In the genomic region with DNA sequence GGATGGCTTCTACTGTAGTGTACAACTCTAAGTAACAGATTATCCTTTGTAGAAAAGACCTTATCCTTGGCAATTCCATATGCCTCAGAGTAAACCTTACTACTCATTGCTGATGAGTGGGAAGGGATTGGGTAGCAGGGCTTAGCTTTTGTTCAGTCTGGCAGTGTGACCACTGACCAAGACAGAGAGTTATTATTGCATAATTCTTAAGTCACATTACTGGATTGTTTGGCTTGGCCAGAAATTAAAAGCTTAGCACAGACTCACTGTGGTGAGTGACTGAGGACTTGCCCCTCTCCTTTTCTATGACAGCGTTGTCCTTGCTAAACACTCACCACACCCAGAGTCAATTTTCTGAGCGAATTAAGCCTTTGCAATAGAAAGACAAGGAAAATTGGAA, we compare ENCODE assay signal across 21 mouse cellular contexts.
DNase-seq lines count a peak whose midpoint lies in the region; ATAC-seq and TF ChIP-seq lines count a peak whose summit lies in the region.
"Had no signal": no experiment of that assay in that cellular context is flagged by ENCODE, and none has a peak within 500 bp of the region (broad histone marks: within the 10 kb centered on the region; RNA-seq: fewer than 3 reads in every experiment).

No protein-coding gene starts in this region.

- intact Hi-C loops in heart, postnatal 10 days (cut with DNase I), result no loop called here
- intact Hi-C loops in heart, postnatal 25 days (cut with DNase I), result no loop called here

- WGBS in midbrain, embryonic 16.5 days, result 89% methylated on average over 2 of the region's 2 CpGs
- 81% methylated on average over 2 of the region's 2 CpGs for WGBS in intestine, embryonic 16.5 days

- DNase-seq in adrenal gland, adult 2 months, result peak; percentile 30
- DNase-seq in adrenal gland, postnatal 10 days, result no peak
- peak; percentile 6 to 16 for DNase-seq in heart, postnatal 10 days
- DNase-seq in heart, postnatal 25 days (ENCODE audit: low spot score), result no peak
- peak; percentile 59 for DNase-seq in gonadal fat pad, adult 2 months (ENCODE audit: low read depth)
- DNase-seq: adrenal gland, postnatal 14 days; cerebellum, adult 2 months; cerebellum, postnatal 25 days; kidney, adult 2 months; kidney, postnatal 10 days; thymus, adult 18-20 months; thymus, postnatal 4 days had no signal

- H3K4me2 ChIP-seq in midbrain, embryonic 16.5 days (ENCODE audit: low read length), result no peak overlapping the region
- no peak overlapping the region for H3K4me2 ChIP-seq in intestine, embryonic 16.5 days (ENCODE audit: low read depth, low read length)
- H3K4me2 ChIP-seq: embryonic facial prominence, embryonic 12.5 days; forebrain, embryonic 13.5 days; hindbrain, embryonic 13.5 days; liver, embryonic 11.5 days; neural tube, embryonic 15.5 days had no signal

- H3K27me3 ChIP-seq in C2C12 (ENCODE audit: control insufficient read depth, insufficient read depth, insufficient read length), result no peaks in the 10 kb centered on the region
- H3K27me3 ChIP-seq in midbrain, embryonic 16.5 days (ENCODE audit: control insufficient read depth, insufficient read depth, low read depth, low read length), result no peaks in the 10 kb centered on the region
- H3K27me3 ChIP-seq in intestine, embryonic 16.5 days (replicated peaks; ENCODE audit: control insufficient read depth, insufficient read depth, low read length), result no peaks in the 10 kb centered on the region
- H3K27me3 ChIP-seq: embryonic facial prominence, embryonic 12.5 days; forebrain, embryonic 13.5 days; hindbrain, embryonic 13.5 days; neural tube, embryonic 15.5 days had no signal

- no peak overlapping the region for H3ac ChIP-seq in C2C12 (ENCODE audit: control insufficient read depth, insufficient read length, low read depth)

- H3K9ac ChIP-seq in midbrain, embryonic 16.5 days (ENCODE audit: low read depth, low read length), result no peak overlapping the region
- no peak overlapping the region for H3K9ac ChIP-seq in intestine, embryonic 16.5 days (ENCODE audit: low read depth, low read length)
- H3K9ac ChIP-seq: embryonic facial prominence, embryonic 12.5 days; forebrain, embryonic 13.5 days; hindbrain, embryonic 13.5 days; neural tube, embryonic 15.5 days had no signal

- peaks cover 3% of the 10 kb centered on the region for H3K9me3 ChIP-seq in midbrain, embryonic 16.5 days (replicated peaks; ENCODE audit: control insufficient read depth, low read length, poor library complexity, severe bottlenecking)
- H3K9me3 ChIP-seq in intestine, embryonic 16.5 days (ENCODE audit: control insufficient read depth, low read length), result peaks cover 7% of the 10 kb centered on the region
- H3K9me3 ChIP-seq: embryonic facial prominence, embryonic 12.5 days; forebrain, embryonic 13.5 days; hindbrain, embryonic 13.5 days; neural tube, embryonic 15.5 days had no signal

- no peak for TF ChIP-seq CTCF in C2C12 (IDR thresholded peaks at IDR 0.05; ENCODE audit: control insufficient read depth, insufficient read depth, insufficient read length)

- no peaks in the 10 kb centered on the region for H3K79me2 ChIP-seq in C2C12 (ENCODE audit: control insufficient read depth, insufficient read depth)

- H3K79me3 ChIP-seq in C2C12 (ENCODE audit: low read depth), result no peaks in the 10 kb centered on the region

- no peaks in the 10 kb centered on the region; the same call in 1 of the 2 replicates for H3K4me1 ChIP-seq in midbrain, embryonic 16.5 days (ENCODE audit: control insufficient read depth, insufficient read depth, low read length)
- no peaks in the 10 kb centered on the region for H3K4me1 ChIP-seq in intestine, embryonic 16.5 days (ENCODE audit: control insufficient read depth, insufficient read depth, low read length)
- H3K4me1 ChIP-seq: forebrain, embryonic 13.5 days; midbrain, embryonic 10.5 days; neural tube, embryonic 15.5 days had no signal

- H3K27ac ChIP-seq in midbrain, embryonic 16.5 days (ENCODE audit: low read length), result no peak overlapping the region
- H3K27ac ChIP-seq in intestine, embryonic 16.5 days (ENCODE audit: low read length), result no peak overlapping the region
- H3K27ac ChIP-seq: embryonic facial prominence, embryonic 12.5 days; forebrain, embryonic 13.5 days; hindbrain, embryonic 13.5 days; midbrain, embryonic 10.5 days; neural tube, embryonic 15.5 days had no signal

- ATAC-seq in midbrain, embryonic 16.5 days, result no peak
- ATAC-seq in intestine, embryonic 16.5 days, result no peak
- ATAC-seq: forebrain, embryonic 13.5 days had no signal

- H3K4me3 ChIP-seq in C2C12 (ENCODE audit: insufficient read depth, poor library complexity, severe bottlenecking), result no peak overlapping the region
- H3K4me3 ChIP-seq in midbrain, embryonic 16.5 days (ENCODE audit: low read depth, low read length), result no peak overlapping the region
- no peak overlapping the region for H3K4me3 ChIP-seq in intestine, embryonic 16.5 days (ENCODE audit: low read length)
- H3K4me3 ChIP-seq: embryonic facial prominence, embryonic 12.5 days; forebrain, embryonic 13.5 days; hindbrain, embryonic 13.5 days; midbrain, embryonic 10.5 days; neural tube, embryonic 15.5 days had no signal

- H3K36me3 ChIP-seq in C2C12 (ENCODE audit: control insufficient read depth, insufficient read depth), result no peaks in the 10 kb centered on the region
- no peaks in the 10 kb centered on the region for H3K36me3 ChIP-seq in midbrain, embryonic 16.5 days (ENCODE audit: control insufficient read depth, insufficient read depth, low read length)
- no peaks in the 10 kb centered on the region for H3K36me3 ChIP-seq in intestine, embryonic 16.5 days (ENCODE audit: control insufficient read depth, insufficient read depth, low read length)
- H3K36me3 ChIP-seq: embryonic facial prominence, embryonic 12.5 days; hindbrain, embryonic 13.5 days; midbrain, embryonic 10.5 days; neural tube, embryonic 15.5 days had no signal

TF ChIP-seq in C2C12, 6 proteins besides CTCF, POLR2A, EP300 and RAD21:
- TF ChIP-seq MYOD1 (IDR thresholded peaks at IDR 0.05; ENCODE audit: control insufficient read depth, insufficient read length, low read depth) (no peak), CEBPB (IDR thresholded peaks at IDR 0.05; ENCODE audit: low read depth) (peak; percentile 27)

Comparison
In these comparisons a context has a peak if more than half of its experiments do, and no peak if none do; other contexts are left out.
1. DNase-seq: peak in adrenal gland, adult 2 months (single experiment), heart, postnatal 10 days (2 of 2) and gonadal fat pad, adult 2 months (single experiment); none in adrenal gland, postnatal 10 days (single experiment) and heart, postnatal 25 days (single experiment).